21 mouse cellular contexts compared by ENCODE assay signal in genomic region chrX:14609196-14609595, GRCm38 (mm10).
DNase-seq lines count a peak whose midpoint lies in the region; ATAC-seq and TF ChIP-seq lines count a peak whose summit lies in the region.
"Had no signal": no experiment of that assay in that cellular context is flagged by ENCODE, and none has a peak within 500 bp of the region (broad histone marks: within the 10 kb centered on the region; RNA-seq: fewer than 3 reads in every experiment).

No protein-coding gene starts in this region.

- TF ChIP-seq POLR2A in cerebellum, adult 2 months (IDR thresholded peaks at IDR 0.05; ENCODE audit: borderline replicate concordance, insufficient read depth, low read length): no peak

- no peak overlapping the region for H3K27ac ChIP-seq in cerebellum, adult 2 months (ENCODE audit: insufficient read depth, low read length)
- H3K27ac ChIP-seq: embryonic facial prominence, embryonic 10.5 days; gastrocnemius, adult 2 months; heart, embryonic 15.5 days; hindbrain, embryonic 13.5 days; hindbrain, postnatal 0 days had no signal

- no peak for TF ChIP-seq CTCF in cerebellum, adult 2 months (IDR thresholded peaks at IDR 0.05; ENCODE audit: borderline replicate concordance, insufficient read depth, low read depth, low read length)

- 9% methylated on average over 1 of the region's 1 CpGs for WGBS in cerebellum, adult 2 months

- H3K27me3 ChIP-seq in cerebellum, adult 2 months (ENCODE audit: control insufficient read depth, insufficient read depth, low read length): no peaks in the 10 kb centered on the region
- H3K27me3 ChIP-seq: heart, embryonic 15.5 days; hindbrain, embryonic 13.5 days had no signal

- DNase-seq in cerebellum, postnatal 4 days (ENCODE audit: low spot score in 2 of 2): no peak
- DNase-seq in brain, adult 2 months (ENCODE audit: low read depth, low spot score): peak; percentile 76
- peak; percentile 29 to 72 for DNase-seq in cerebellum, adult 2 months
- DNase-seq in cerebellum, postnatal 10 days: peak; percentile 72 to 75
- no peak for DNase-seq in gastrocnemius, postnatal 25 days
- DNase-seq in kidney, adult 9 months: no peak
- DNase-seq in adrenal gland, adult (ENCODE audit: inconsistent age in 2 of 2, low spot score in 1 of 2): no peak
- DNase-seq: adrenal gland, postnatal 10 days; B cell, adult 2 months; gastrocnemius, adult 2 months; gastrocnemius, postnatal 36 days; heart, adult 11 months; heart, postnatal 14 days; kidney, adult 11 months had no signal

- H3K4me3 ChIP-seq in cerebellum, adult 2 months (replicated peaks; ENCODE audit: insufficient read depth, low read depth, low read length): no peak overlapping the region
- H3K4me3 ChIP-seq: embryonic facial prominence, embryonic 10.5 days; gastrocnemius, adult 2 months; heart, embryonic 15.5 days; hindbrain, embryonic 13.5 days had no signal

- H3K4me1 ChIP-seq in cerebellum, adult 2 months (ENCODE audit: control insufficient read depth, insufficient read depth, low read length): no peaks in the 10 kb centered on the region; the same call in 1 of the 2 replicates
- H3K4me1 ChIP-seq: embryonic facial prominence, embryonic 10.5 days; heart, embryonic 15.5 days; hindbrain, embryonic 13.5 days had no signal

- peak; percentile 94 for ATAC-seq in cerebellum, adult (ENCODE audit: insufficient number of reproducible peaks, low FRiP score, low TSS enrichment)
- ATAC-seq: CD4-positive, CD25-positive, alpha-beta regulatory T cell, adult 4 months; forebrain, embryonic 14.5 days; hindbrain, postnatal 0 days had no signal

Comparison
In these comparisons a context has a peak if more than half of its experiments do, and no peak if none do; other contexts are left out.
1. DNase-seq: peak in brain, adult 2 months (single experiment), cerebellum, adult 2 months (2 of 2) and cerebellum, postnatal 10 days (2 of 2); none in cerebellum, postnatal 4 days (0 of 2), gastrocnemius, postnatal 25 days (single experiment), kidney, adult 9 months (single experiment) and adrenal gland, adult (0 of 2).